Mouse (Mus musculus) spleen, adult 2 months (tissue): ENCODE measurements around the gene 1700017B05Rik. TPM values are rescaled to one million over a fixed set of nuclear protein-coding genes. Genes with fewer than 3 reads are reported as not detected.
A peak's percentile ranks its signal among the peaks of the same experiment; 100 is the strongest.

Experiments used
- DNase-seq, 2 experiments: peaks; one replicate each; pipeline versions ENCODE4 v3.0.0 to v3.0.0-alpha.2; 2012 to 2021; ENCODE audit warnings: low spot score in 2 of 2, low read depth in 1 of 2
- H3K27ac ChIP-seq: fragments of 200-500 bp; 2 replicates; pipeline ENCODE4 v1.5.1; 2012; ENCODE audit warnings: low read length, inconsistent platforms; ENCODE audit not compliant: insufficient read depth
- H3K27me3 ChIP-seq: fragments of 200-500 bp; 2 replicates; pipeline ENCODE4 v1.6.1; 2012; ENCODE audit warnings: mild to moderate bottlenecking, moderate library complexity, low read length, inconsistent platforms; ENCODE audit not compliant: control insufficient read depth, insufficient read depth
- H3K36me3 ChIP-seq: fragments of 200-500 bp; 2 replicates; pipeline ENCODE4 v1.6.1; 2012; ENCODE audit warnings: mild to moderate bottlenecking, low read length, inconsistent platforms; ENCODE audit not compliant: control insufficient read depth, insufficient read depth
- H3K4me1 ChIP-seq: fragments of 200-500 bp; 2 replicates; pipeline ENCODE4 v1.6.1; 2011; ENCODE audit warnings: inconsistent platforms; ENCODE audit not compliant: control insufficient read depth, insufficient read depth, insufficient read length
- H3K4me3 ChIP-seq: fragments of 200-500 bp; 2 replicates; pipeline ENCODE4 v1.5.1; 2011; ENCODE audit warnings: mild to moderate bottlenecking, inconsistent platforms; ENCODE audit not compliant: insufficient read depth, insufficient read length; ENCODE audit errors: extremely low read depth
- CTCF ChIP-seq: fragments of 200-500 bp; IDR thresholded peaks from 2 replicates; pipeline ENCODE4 v1.5.1; 2011; ENCODE audit warnings: mild to moderate bottlenecking, inconsistent platforms; ENCODE audit not compliant: insufficient read depth, insufficient read length, insufficient replicate concordance; ENCODE audit errors: extremely low read depth
- POLR2A ChIP-seq: fragments of 200-500 bp; IDR thresholded peaks from 2 replicates; pipeline ENCODE4 v1.6.1; 2011; ENCODE audit warnings: low read depth, low read length, inconsistent platforms
- WGBS: fragments of 180-500 bp; shearing (Covaris S2); methylation state at CpG from one replicate; pipeline ENCODE4 v1.1.7; 2018; 5-methylcytosine and 5-hydroxymethylcytosine counted together
- polyA plus RNA-seq: library from polyadenylated mRNA; depleted of rRNA; stranded (reverse); fragments of >200 nt; gene quantifications from 2 replicates; pipeline ENCODE4 v1.2.3, GENCODE M21; 2012

Gene 1700017B05Rik
- polyA plus RNA-seq, 1 experiment, result 20.3 TPM

- TF ChIP-seq POLR2A (no peak), CTCF (no peak)
- no peak for DNase-seq
- Histone ChIP-seq H3K4me3 (no peak overlapping the region), H3K4me1 (peaks cover 11% of the 10 kb centered on the region), H3K27ac (no peak overlapping the region), H3K36me3 (no peaks in the 10 kb centered on the region), H3K27me3 (no peaks in the 10 kb centered on the region)
- 88% methylated on average over 4 of the region's 4 CpGs for WGBS
Measured at GRCm38 (mm10) chr9:57283311-57283710, 20.9 kb upstream of the 1700017B05Rik start.

DNA sequence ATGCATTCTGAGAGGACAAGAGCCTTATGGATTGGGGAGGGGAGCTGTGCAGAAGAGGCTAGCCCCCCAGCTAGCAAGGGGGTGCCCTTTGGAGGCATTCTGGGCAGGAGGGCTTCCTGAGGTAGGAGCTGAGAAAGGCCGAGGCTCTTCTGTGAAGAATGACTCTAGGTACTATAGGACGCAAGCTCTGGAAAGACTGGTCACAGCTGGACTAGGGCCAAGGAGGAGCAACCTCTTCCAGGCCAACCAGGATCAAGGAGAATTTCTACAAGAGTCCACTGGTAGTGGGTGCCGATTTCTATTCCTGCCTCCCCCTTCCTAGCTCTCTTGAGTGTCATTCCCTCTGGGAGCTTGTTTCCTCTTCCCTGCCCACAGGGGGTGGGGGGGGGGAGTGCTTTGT is 20.3 kb upstream of the 1700017B05Rik start:
- Histone ChIP-seq H3K36me3 (no peaks in the 10 kb centered on the region), H3K4me1 (peaks cover 15% of the 10 kb centered on the region), H3K4me3 (no peak overlapping the region), H3K27ac (no peak overlapping the region), H3K27me3 (no peaks in the 10 kb centered on the region)
- DNase-seq, result no peak
- no peak for TF ChIP-seq CTCF
- TF ChIP-seq POLR2A, result no peak
- WGBS, result 70% methylated on average over 3 of the region's 3 CpGs

DNA sequence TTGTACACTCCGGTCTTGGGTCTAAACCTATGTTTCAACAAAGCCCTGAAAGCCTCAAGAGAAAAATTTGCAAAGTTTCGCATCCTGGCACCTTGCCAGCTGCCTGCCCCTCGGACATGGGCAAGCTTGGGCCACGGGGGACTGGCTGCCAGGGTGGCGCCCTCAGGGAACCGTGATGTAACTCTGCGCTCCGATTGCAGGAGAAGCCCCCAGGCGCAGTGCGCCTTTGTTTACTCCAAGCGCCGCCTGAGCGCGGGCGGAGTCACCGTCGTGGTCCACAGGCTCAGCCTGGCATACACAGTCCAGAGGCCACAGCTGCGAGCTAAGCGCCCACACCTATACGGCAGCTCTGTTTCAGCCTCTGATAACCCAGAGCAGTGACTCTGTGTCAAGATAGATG is 19.1 kb upstream of the 1700017B05Rik start:
- DNase-seq, result peak in 1 of 2 experiments; percentile 38
- Histone ChIP-seq H3K4me1 (peaks cover 16% of the 10 kb centered on the region), H3K36me3 (no peaks in the 10 kb centered on the region), H3K4me3 (no peak overlapping the region), H3K27me3 (no peaks in the 10 kb centered on the region), H3K27ac (no peak overlapping the region)
- 44% methylated on average over 20 of the region's 20 CpGs for WGBS
- TF ChIP-seq CTCF, result no peak
- TF ChIP-seq POLR2A, result no peak

GRCm38 (mm10) chr9:57279441-57279840 is 17.0 kb upstream of the 1700017B05Rik start:
- TF ChIP-seq CTCF, result no peak
- no peak for TF ChIP-seq POLR2A
- H3K4me3 ChIP-seq, result no peak overlapping the region
- no peaks in the 10 kb centered on the region for H3K27me3 ChIP-seq
- no peaks in the 10 kb centered on the region for H3K36me3 ChIP-seq
- peaks cover 19% of the 10 kb centered on the region for H3K4me1 ChIP-seq
- 88% methylated on average over 4 of the region's 4 CpGs for WGBS
- DNase-seq, result no peak
- H3K27ac ChIP-seq, result no peak overlapping the region

DNA sequence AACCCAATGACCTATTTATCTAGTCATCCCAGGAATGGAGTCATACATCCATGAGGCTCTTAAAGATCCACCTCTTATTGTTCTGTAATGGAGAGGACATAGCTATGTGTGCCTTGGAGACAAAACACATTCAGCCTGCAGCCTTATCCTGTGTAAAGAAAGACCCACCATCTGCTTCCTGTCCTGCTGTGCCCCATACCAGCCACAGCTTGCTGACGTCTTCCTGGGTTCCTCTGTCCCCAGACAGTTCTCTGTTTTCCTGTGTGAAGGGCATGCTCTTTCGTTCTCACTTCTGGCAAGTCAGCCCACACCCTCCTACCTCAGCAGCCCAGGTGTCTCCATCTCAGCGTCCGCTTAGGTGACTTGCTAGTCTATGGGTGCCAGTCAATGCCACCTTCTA is 15.9 kb upstream of the 1700017B05Rik start:
- H3K4me3 ChIP-seq, result no peak overlapping the region
- H3K36me3 ChIP-seq, result no peaks in the 10 kb centered on the region
- H3K4me1 ChIP-seq, result peaks cover 25% of the 10 kb centered on the region
- H3K27me3 ChIP-seq, result no peaks in the 10 kb centered on the region
- H3K27ac ChIP-seq, result peak overlapping the region; percentile 27
- TF ChIP-seq POLR2A (no peak), CTCF (no peak)
- peak; percentile 43 to 65 for DNase-seq
- WGBS, result 3% methylated on average over 4 of the region's 4 CpGs

GRCm38 (mm10) chr9:57276311-57276710 is 13.9 kb upstream of the 1700017B05Rik start:
- no peaks in the 10 kb centered on the region for H3K36me3 ChIP-seq

GRCm38 (mm10) chr9:57273805-57274494 is 11.5 kb upstream of the 1700017B05Rik start:
- WGBS, result 53% methylated on average over 6 of the region's 6 CpGs
- Histone ChIP-seq H3K4me1 (peaks cover 36% of the 10 kb centered on the region; the same call in 1 of the 2 replicates), H3K4me3 (no peak overlapping the region), H3K27me3 (no peaks in the 10 kb centered on the region), H3K27ac (no peak overlapping the region), H3K36me3 (no peaks in the 10 kb centered on the region)
- TF ChIP-seq CTCF, result no peak
- TF ChIP-seq POLR2A, result no peak
- no peak for DNase-seq

More at GRCm38 (mm10) chr9:57276311-57276710, 13.9 kb upstream of the 1700017B05Rik start:
- H3K4me3 ChIP-seq, result no peak overlapping the region
- no peak overlapping the region for H3K27ac ChIP-seq
- H3K27me3 ChIP-seq, result no peaks in the 10 kb centered on the region
- H3K4me1 ChIP-seq, result peaks cover 36% of the 10 kb centered on the region; the same call in 1 of the 2 replicates
- no peak for TF ChIP-seq POLR2A
- no peak for TF ChIP-seq CTCF
- no peak for DNase-seq
